Mouse (Mus musculus) MEL (cell line): ENCODE data around the gene Fbxo4. TPM values are rescaled to one million over a fixed set of nuclear protein-coding genes. Genes with fewer than 3 reads are reported as not detected.

ENCODE experiments used
- DNase-seq: peaks from one replicate; pipeline ENCODE4 v3.0.0; 2011; ENCODE audit warnings: low read depth, low spot score
- H3K27ac ChIP-seq: 2 replicates; pipeline ENCODE4 v1.5.1; 2012; ENCODE audit warnings: low read depth, mild to moderate bottlenecking, control low read depth, low read length, moderate library complexity; ENCODE audit not compliant: control insufficient read depth
- H3K27me3 ChIP-seq, 2 experiments: fragments of 150-350 bp in 1 of 2; sonication (generic) in 1 of 2; 2 replicates each; pipeline ENCODE4 v1.6.1; 2012; ENCODE audit warnings: low read length in 2 of 2, mild to moderate bottlenecking in 2 of 2, improper control_type of control experiment in 1 of 2, moderate library complexity in 1 of 2; ENCODE audit not compliant: insufficient read depth in 2 of 2, control insufficient read depth in 1 of 2
- H3K36me3 ChIP-seq, 2 experiments: 2 replicates each; pipeline ENCODE4 v1.6.1; 2012 to 2014; ENCODE audit warnings: low read length in 2 of 2, improper control_type of control experiment in 1 of 2, inconsistent platforms in 1 of 2, mild to moderate bottlenecking in 1 of 2; ENCODE audit not compliant: insufficient read depth in 2 of 2, control insufficient read depth in 1 of 2
- H3K4me1 ChIP-seq, 2 experiments: fragments of 150-350 bp in 1 of 2; sonication (generic) in 1 of 2; 2 replicates each; pipeline ENCODE4 v1.6.1; 2012; ENCODE audit warnings: low read length in 2 of 2, improper control_type of control experiment in 1 of 2, mild to moderate bottlenecking in 1 of 2; ENCODE audit not compliant: insufficient read depth in 2 of 2, control insufficient read depth in 1 of 2
- H3K4me3 ChIP-seq, 2 experiments: fragments of 150-350 bp in 1 of 2; sonication (generic) in 1 of 2; 2 replicates each; pipeline ENCODE4 v1.5.1; 2012; ENCODE audit warnings: low read depth in 2 of 2, low read length in 2 of 2, mild to moderate bottlenecking in 2 of 2, moderate library complexity in 2 of 2, control low read depth in 1 of 2, improper control_type of control experiment in 1 of 2; ENCODE audit not compliant: control insufficient read depth in 1 of 2, insufficient read depth in 1 of 2
- H3K79me2 ChIP-seq: 2 replicates; pipeline ENCODE4 v1.6.1; 2012; ENCODE audit warnings: mild to moderate bottlenecking, low read length, moderate library complexity; ENCODE audit not compliant: control insufficient read depth, poor library complexity, insufficient read depth
- H3K9ac ChIP-seq: 2 replicates; pipeline ENCODE4 v1.6.1; 2012; ENCODE audit warnings: low read depth, mild to moderate bottlenecking, control low read depth, low read length, moderate library complexity; ENCODE audit not compliant: control insufficient read depth, poor library complexity, severe bottlenecking
- H3K9me3 ChIP-seq: fragments of 150-350 bp; sonication (generic); replicated peaks from 2 replicates; pipeline ENCODE4 v1.6.1; 2012; ENCODE audit warnings: mild to moderate bottlenecking, low read length, improper control_type of control experiment, moderate library complexity; ENCODE audit not compliant: insufficient read depth
- BHLHE40 ChIP-seq: IDR thresholded peaks from 2 replicates; pipeline ENCODE4 v1.6.1; 2012; ENCODE audit warnings: low read depth, mild to moderate bottlenecking, inconsistent platforms, low read length, improper control_type of control experiment, borderline replicate concordance
- CHD1 ChIP-seq: IDR thresholded peaks from 2 replicates; pipeline ENCODE4 v1.6.1; 2012; ENCODE audit warnings: low read depth, mild to moderate bottlenecking, inconsistent platforms, low read length, improper control_type of control experiment
- GABPA ChIP-seq: IDR thresholded peaks from 2 replicates; pipeline ENCODE4 v1.6.1; 2012; ENCODE audit warnings: low read depth, mild to moderate bottlenecking, inconsistent platforms, low read length, improper control_type of control experiment, moderate library complexity
- HCFC1 ChIP-seq: IDR thresholded peaks from 2 replicates; pipeline ENCODE4 v1.6.1; 2012; ENCODE audit warnings: low read depth, mild to moderate bottlenecking, inconsistent platforms, low read length, improper control_type of control experiment, moderate library complexity
- MAX ChIP-seq: IDR thresholded peaks from 2 replicates; pipeline ENCODE4 v1.6.1; 2011; ENCODE audit warnings: low read length, improper control_type of control experiment
- NRF1 ChIP-seq: IDR thresholded peaks from 2 replicates; pipeline ENCODE4 v1.6.1; 2014; ENCODE audit warnings: low read depth, mild to moderate bottlenecking, inconsistent platforms, low read length, improper control_type of control experiment, moderate library complexity; ENCODE audit not compliant: poor library complexity, insufficient read depth, severe bottlenecking
- RAD21 ChIP-seq: IDR thresholded peaks from 2 replicates; pipeline ENCODE4 v1.6.1; 2011; ENCODE audit warnings: mild to moderate bottlenecking, low read depth, low read length, improper control_type of control experiment
- RCOR1 ChIP-seq: IDR thresholded peaks from 2 replicates; pipeline ENCODE4 v1.6.1; 2012; ENCODE audit warnings: low read depth, mild to moderate bottlenecking, inconsistent platforms, low read length, improper control_type of control experiment
- TAL1 ChIP-seq: IDR thresholded peaks from 2 replicates; pipeline ENCODE4 v1.6.1; 2012; ENCODE audit warnings: mild to moderate bottlenecking, inconsistent platforms, low read length, moderate library complexity, mixed read lengths
- TBP ChIP-seq: IDR thresholded peaks from 2 replicates; pipeline ENCODE4 v1.8.0; 2011; ENCODE audit warnings: low read depth, low read length, improper control_type of control experiment
- TCF12 ChIP-seq: IDR thresholded peaks from 2 replicates; pipeline ENCODE4 v1.6.1; 2014; ENCODE audit warnings: low read depth, mild to moderate bottlenecking, inconsistent platforms, low read length, improper control_type of control experiment, moderate library complexity
- USF2 ChIP-seq, 2 experiments: IDR thresholded peaks; 2 replicates each; pipeline ENCODE4 v1.6.1; 2011 to 2012; ENCODE audit warnings: improper control_type of control experiment in 2 of 2, low read length in 2 of 2, borderline replicate concordance in 1 of 2, inconsistent platforms in 1 of 2, low read depth in 1 of 2, mild to moderate bottlenecking in 1 of 2; ENCODE audit not compliant: insufficient read depth in 1 of 2
- ZC3H11A ChIP-seq: IDR thresholded peaks from 2 replicates; pipeline ENCODE4 v1.6.1; 2012; ENCODE audit warnings: low read depth, mild to moderate bottlenecking, inconsistent platforms, low read length, improper control_type of control experiment
- ZNF384 ChIP-seq: IDR thresholded peaks from 2 replicates; pipeline ENCODE4 v1.6.1; 2012; ENCODE audit warnings: low read depth, mild to moderate bottlenecking, inconsistent platforms, low read length, improper control_type of control experiment
- polyA plus RNA-seq, 2 experiments: library from polyadenylated mRNA; stranded (reverse) in 1 of 2; unstranded in 1 of 2; fragments of >175 nt in 1 of 2; fragments of >200 nt in 1 of 2; gene quantifications; 2 replicates each; pipeline versions ENCODE4 v1.2.1 to v1.2.4; 2012; ENCODE audit warnings: low replicate concordance in 2 of 2, low read depth in 1 of 2; ENCODE audit not compliant: insufficient read length in 2 of 2, insufficient read depth in 1 of 2, missing spikeins in 1 of 2
- total RNA-seq: library from RNA; depleted of rRNA; stranded (reverse); fragments of 300-350 nt; gene quantifications from 2 replicates; pipeline ENCODE4 v1.2.3, GENCODE M21; 2012

Gene Fbxo4
- total and polyA plus RNA-seq, 3 experiments: 7.4 to 8.0 TPM; not detected in 1

GRCm38 (mm10) chr15:4026231-4026773 is 46.9 kb upstream of the Fbxo4 start, which contains the start of gene Oxct1 (continued):
- TF ChIP-seq ZC3H11A: no peak
- TF ChIP-seq HCFC1: peak; percentile 62
- peak; percentile 5; the same call in 1 of the 2 replicates for TF ChIP-seq MAX

GRCm38 (mm10) chr15:4025508-4025904 is 46.1 kb upstream of the Fbxo4 start:
- H3K4me1 ChIP-seq: peaks cover 0 to 13% of the 10 kb centered on the region in 2 experiments; a peak in 2 of 4 replicates
- no peak for DNase-seq
- H3K79me2 ChIP-seq: peaks cover 22% of the 10 kb centered on the region
- H3K27ac ChIP-seq: no peak overlapping the region
- peaks cover 0 to 4% of the 10 kb centered on the region in 2 experiments; a peak in 1 of 4 replicates for H3K36me3 ChIP-seq
- TF ChIP-seq TBP (no peak), GABPA (no peak), ZNF384 (no peak), USF2 (IDR thresholded peaks at IDR 0.05; ENCODE audit: borderline replicate concordance in 1 of 2, insufficient read depth in 1 of 2, low read depth in 1 of 2, low read length in 2 of 2) (no peak), BHLHE40 (no peak), TAL1 (no peak), RAD21 (no peak), TCF12 (no peak), RCOR1 (no peak), CHD1 (no peak)
- peak overlapping the region; percentile 97; the same call in 1 of the 2 replicates for H3K9ac ChIP-seq
- no peaks in the 10 kb centered on the region for H3K9me3 ChIP-seq
- H3K27me3 ChIP-seq: no peaks in the 10 kb centered on the region
- peak overlapping the region; percentile 58 to 85 for H3K4me3 ChIP-seq

- Histone ChIP-seq H3K9me3 (no peaks in the 10 kb centered on the region), H3K4me3 (no peak overlapping the region), H3K27ac (no peak overlapping the region), H3K9ac (no peak overlapping the region)
- TF ChIP-seq NRF1: no peak
- 0 out of 2 replicates have a peak, but pooled peaks have one; percentile 17 for TF ChIP-seq ZNF384
- TF ChIP-seq, all 39 proteins: peak for 1
- H3K27me3 ChIP-seq: no peaks in the 10 kb centered on the region
- H3K36me3 ChIP-seq: peaks cover 0 to 4% of the 10 kb centered on the region in 2 experiments; a peak in 1 of 4 replicates
- H3K79me2 ChIP-seq: peaks cover 22% of the 10 kb centered on the region
- no peak for DNase-seq
- H3K4me1 ChIP-seq: peaks cover 0 to 13% of the 10 kb centered on the region in 2 experiments; a peak in 2 of 4 replicates
Measured at GRCm38 (mm10) chr15:4024726-4025507, 45.5 kb upstream of the Fbxo4 start.
